In the genomic region with DNA sequence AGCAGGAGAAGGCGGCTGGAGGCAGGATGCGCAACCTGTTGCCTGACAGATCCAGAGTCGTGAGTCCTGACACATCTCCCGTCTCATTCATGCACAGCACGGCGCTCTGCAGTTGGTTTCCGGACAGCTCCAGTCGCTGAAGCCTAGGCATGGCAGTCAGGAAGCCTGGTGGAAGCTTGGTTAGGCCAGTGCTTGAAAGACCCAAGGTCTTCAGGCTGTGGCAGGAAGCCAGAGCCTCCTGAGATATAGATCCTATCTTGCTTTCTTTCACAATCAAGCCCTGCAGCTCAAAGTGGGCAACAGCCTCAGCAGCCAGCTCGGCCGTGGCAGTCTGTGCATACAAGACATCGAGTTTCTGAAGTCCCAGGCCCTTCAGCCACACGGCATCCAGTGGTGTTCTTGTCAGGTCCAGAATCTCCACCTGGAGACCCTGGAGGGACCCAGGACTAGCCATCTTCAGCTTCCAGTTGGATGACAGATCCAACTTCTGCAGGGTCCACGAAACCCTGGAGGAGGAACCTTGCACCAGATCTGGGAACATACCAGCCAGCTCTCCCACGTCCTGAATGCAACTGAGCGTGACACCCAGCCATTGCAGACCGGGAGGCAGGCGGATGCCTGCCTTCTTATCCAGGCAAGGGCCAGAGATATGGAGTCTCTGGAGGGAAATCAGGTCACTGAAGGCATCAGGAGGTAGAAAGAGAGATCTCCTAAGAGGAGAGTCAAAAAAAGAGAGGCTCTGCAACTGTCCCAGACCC, we compare ENCODE assay signal across 9 mouse cellular contexts. TPM values are rescaled to one million over a fixed set of nuclear protein-coding genes. Genes with fewer than 3 reads are reported as not detected.
DNase-seq lines count a peak whose midpoint lies in the region; ATAC-seq lines count a peak whose summit lies in the region.
"Had no signal": no experiment of that assay in that cellular context is flagged by ENCODE, and none has a peak within 500 bp of the region (broad histone marks: within the 10 kb centered on the region; RNA-seq: fewer than 3 reads in every experiment).

No protein-coding gene starts in this region.

- no peak overlapping the region for H3K9ac ChIP-seq in heart, embryonic 16.5 days (ENCODE audit: low read length)
- H3K9ac ChIP-seq in liver, embryonic 13.5 days, result no peak overlapping the region
- H3K9ac ChIP-seq: stomach, embryonic 15.5 days had no signal

- no peak for DNase-seq in heart, adult 9 months (ENCODE audit: low spot score in 2 of 2)
- DNase-seq in induced T-regulatory cell, adult 2 months (ENCODE audit: low read depth), result peak; percentile 36
- no peak for DNase-seq in liver, embryonic 13.5 days
- DNase-seq in cerebellum, adult 11-12 months, result no peak

- WGBS in heart, embryonic 16.5 days, result 42% methylated on average over 17 of the region's 17 CpGs
- 17% methylated on average over 17 of the region's 17 CpGs for WGBS in liver, embryonic 13.5 days (ENCODE audit: insufficient replicate concordance)

- no peak overlapping the region for H3K4me3 ChIP-seq in heart, embryonic 16.5 days (ENCODE audit: low read length)
- H3K4me3 ChIP-seq in liver, embryonic 13.5 days (replicated peaks), result no peak overlapping the region
- H3K4me3 ChIP-seq: stomach, embryonic 15.5 days had no signal

- H3K4me1 ChIP-seq in heart, embryonic 16.5 days (ENCODE audit: control insufficient read depth, insufficient read depth, low read length), result peaks cover 6% of the 10 kb centered on the region
- H3K4me1 ChIP-seq in liver, embryonic 13.5 days (replicated peaks), result peaks cover 34% of the 10 kb centered on the region

- ATAC-seq in heart, embryonic 16.5 days (replicated peaks; ENCODE audit: extremely low read depth, insufficient read depth, low FRiP score), result 0 out of 2 replicates have a peak, but pooled peaks have one; percentile 28
- peak; percentile 34 for ATAC-seq in CD4-positive, CD25-positive, alpha-beta regulatory T cell, adult 4 months
- ATAC-seq in liver, embryonic 13.5 days (ENCODE audit: low read depth), result 0 out of 2 replicates have a peak, but pooled peaks have one; percentile 19
- no peak for ATAC-seq in frontal cortex, adult (ENCODE audit: low TSS enrichment)
- no peak for ATAC-seq in cerebellum, adult (ENCODE audit: insufficient number of reproducible peaks, low FRiP score, low TSS enrichment)

- H3K27ac ChIP-seq in heart, embryonic 16.5 days (ENCODE audit: low read length), result no peak overlapping the region
- H3K27ac ChIP-seq in liver, embryonic 13.5 days, result peak overlapping the region; percentile 39
- H3K27ac ChIP-seq: stomach, embryonic 15.5 days had no signal

- peak overlapping the region; percentile 28 for H3K4me2 ChIP-seq in heart, embryonic 16.5 days (ENCODE audit: low read depth, low read length)
- peak overlapping the region; percentile 34 for H3K4me2 ChIP-seq in liver, embryonic 13.5 days

- H3K36me3 ChIP-seq in heart, embryonic 16.5 days (ENCODE audit: control insufficient read depth, insufficient read depth), result no peaks in the 10 kb centered on the region
- no peaks in the 10 kb centered on the region for H3K36me3 ChIP-seq in liver, embryonic 13.5 days
- H3K36me3 ChIP-seq: stomach, embryonic 15.5 days had no signal

- no peaks in the 10 kb centered on the region for H3K9me3 ChIP-seq in heart, embryonic 16.5 days (replicated peaks; ENCODE audit: control insufficient read depth, low read length)
- no peaks in the 10 kb centered on the region for H3K9me3 ChIP-seq in liver, embryonic 13.5 days (replicated peaks)
- H3K9me3 ChIP-seq: stomach, embryonic 15.5 days had no signal

- peaks cover 7% of the 10 kb centered on the region; the same call in 1 of the 2 replicates for H3K27me3 ChIP-seq in heart, embryonic 16.5 days (ENCODE audit: control insufficient read depth, insufficient read depth, low read length)
- peaks cover 46% of the 10 kb centered on the region for H3K27me3 ChIP-seq in liver, embryonic 13.5 days

RNA-seq across cellular contexts. Expression of gene Tlr12, which starts 0.9 kb away (rescaled TPM):
- 0.52 and 0.80 TPM in 2 replicates for polyA plus RNA-seq in heart, embryonic 16.5 days (2015; fragmentation: Nextera tagmentation; extraction: Ambion mirVana)
- polyA plus RNA-seq in CD4-positive, CD25-positive, alpha-beta regulatory T cell, adult 4 months (2017; shearing (Covaris generic)), result 1 to 10 TPM; 2.0 to 6.1 TPM
- polyA plus RNA-seq in liver, embryonic 13.5 days (2015; fragmentation: Nextera tagmentation; extraction: Ambion mirVana), result 0.92 and 1.2 TPM in 2 replicates

RNA-seq across cellular contexts. Expression of gene Zscan20, which starts 7.6 kb away (rescaled TPM):
- polyA plus RNA-seq in heart, embryonic 16.5 days (2015; fragmentation: Nextera tagmentation; extraction: Ambion mirVana), result 2.9 and 3.1 TPM in 2 replicates
- polyA plus RNA-seq in CD4-positive, CD25-positive, alpha-beta regulatory T cell, adult 4 months (2017; shearing (Covaris generic)), result 1 to 10 TPM; 3.1 TPM
- 0.91 and 1.00 TPM in 2 replicates for polyA plus RNA-seq in liver, embryonic 13.5 days (2015; fragmentation: Nextera tagmentation; extraction: Ambion mirVana)

RNA-seq across cellular contexts. Expression of gene Phc2, which starts 37.0 kb away (rescaled TPM):
- polyA plus RNA-seq in heart, embryonic 16.5 days (2015; fragmentation: Nextera tagmentation; extraction: Ambion mirVana), result 7.5 and 11.0 TPM in 2 replicates
- polyA plus RNA-seq in CD4-positive, CD25-positive, alpha-beta regulatory T cell, adult 4 months (2017; shearing (Covaris generic)), result 10 to 100 TPM; 13.1 to 14.1 TPM
- 9.9 and 12.9 TPM in 2 replicates for polyA plus RNA-seq in liver, embryonic 13.5 days (2015; fragmentation: Nextera tagmentation; extraction: Ambion mirVana)

Comparison
In these comparisons a context has a peak if more than half of its experiments do, and no peak if none do; other contexts are left out.
1. ATAC-seq: peak in heart, embryonic 16.5 days (single experiment), CD4-positive, CD25-positive, alpha-beta regulatory T cell, adult 4 months (single experiment) and liver, embryonic 13.5 days (single experiment); none in frontal cortex, adult (single experiment) and cerebellum, adult (single experiment).